Mouse (Mus musculus): Measurements from ENCODE around the gene Zfp74. TPM values are rescaled to one million over a fixed set of nuclear protein-coding genes. Genes with fewer than 3 reads are reported as not detected.
"Not testable (repeated sequence)": the region's sequence is repeated elsewhere in the genome, so short reads cannot be mapped to it uniquely, and the experiment has no call there.

Zfp74 gene
- polyA plus RNA-seq, 1 experiment from 2014 or later, result 8.9 TPM

DNA sequence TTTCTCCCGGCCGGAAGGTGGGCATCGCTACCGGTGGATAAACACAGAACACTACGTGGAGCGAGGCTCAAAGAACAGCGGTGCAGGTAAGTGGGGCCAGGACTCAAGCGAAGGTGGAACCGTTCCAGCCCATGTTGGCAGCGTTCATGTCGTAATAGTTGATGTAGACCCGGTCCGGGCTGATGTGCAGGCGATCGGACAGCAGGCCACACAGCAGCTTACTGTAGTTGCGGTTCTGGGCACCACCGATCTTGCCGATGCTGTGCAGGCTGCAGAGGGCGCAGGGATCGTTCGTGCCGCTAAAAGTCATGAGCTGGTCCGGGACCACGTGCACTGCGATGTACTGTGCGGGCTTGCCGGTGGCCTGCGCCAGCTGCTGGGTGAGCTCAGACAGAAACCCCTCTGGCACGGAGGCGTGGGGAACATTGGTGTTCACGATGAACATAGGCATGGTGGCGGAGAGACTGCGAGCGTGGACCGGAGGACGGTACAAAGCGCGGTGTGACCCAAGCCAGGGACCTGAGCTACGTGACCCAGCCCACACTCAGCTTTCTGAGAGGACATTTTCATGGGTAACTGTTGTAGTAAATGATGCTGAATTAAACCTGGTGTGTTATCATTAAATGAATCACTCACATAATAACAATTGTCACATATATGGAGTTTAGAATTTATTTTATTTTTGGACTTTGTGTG is 11.4 kb upstream of the Zfp74 start:
- not testable (repeated sequence) for H3K4me3 ChIP-seq (ENCODE audit: low read depth, low read length); H3K9me3 ChIP-seq (ENCODE audit: control insufficient read depth, low read length); H3K4me1 ChIP-seq (ENCODE audit: control insufficient read depth, insufficient read depth, low read length); H3K27me3 ChIP-seq (replicated peaks; ENCODE audit: control insufficient read depth, insufficient read depth, low read length); H3K9ac ChIP-seq (ENCODE audit: low read depth, low read length); H3K4me2 ChIP-seq (ENCODE audit: low read depth, low read length); H3K36me3 ChIP-seq (ENCODE audit: control insufficient read depth, insufficient read depth, low read length); DNase-seq (ENCODE audit: low spot score); H3K27ac ChIP-seq (replicated peaks; ENCODE audit: low read depth, low read length); ATAC-seq (ENCODE audit: low read depth)
- 51% methylated on average over 31 of the region's 39 CpGs for WGBS

DNA sequence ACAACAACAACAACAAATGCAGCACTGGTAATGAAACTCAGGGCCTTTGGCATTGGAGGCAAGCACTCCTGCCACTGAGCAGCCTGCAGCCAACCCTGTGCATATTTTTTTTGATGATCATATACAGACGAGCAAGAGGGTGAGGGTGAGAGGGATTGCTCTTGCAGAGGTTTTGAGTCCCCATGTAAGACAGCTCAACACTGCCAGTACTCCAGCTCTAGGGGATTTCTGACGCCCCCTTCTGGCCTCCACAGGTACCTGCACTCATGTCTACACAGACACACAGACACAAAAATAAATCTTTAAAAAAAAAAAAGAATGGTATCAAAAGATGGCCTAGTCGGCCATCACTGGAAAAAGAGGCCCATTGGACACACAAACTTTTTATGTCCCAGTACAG is 5.1 kb upstream of the Zfp74 start:
- H3K27me3 ChIP-seq (replicated peaks; ENCODE audit: control insufficient read depth, insufficient read depth, low read length), result no peaks in the 10 kb centered on the region
- no peak overlapping the region for H3K4me3 ChIP-seq (ENCODE audit: low read depth, low read length)
- ATAC-seq (ENCODE audit: low read depth) (no peak), DNase-seq (ENCODE audit: low spot score) (no peak)
- no peaks in the 10 kb centered on the region for H3K4me1 ChIP-seq (ENCODE audit: control insufficient read depth, insufficient read depth, low read length)
- no peaks in the 10 kb centered on the region for H3K36me3 ChIP-seq (ENCODE audit: control insufficient read depth, insufficient read depth, low read length)
- 61% methylated on average over 3 of the region's 3 CpGs for whole genome bisulfite sequencing
- no peak overlapping the region for H3K27ac ChIP-seq (replicated peaks; ENCODE audit: low read depth, low read length)
- H3K4me2 ChIP-seq (ENCODE audit: low read depth, low read length), result no peak overlapping the region
- H3K9me3 ChIP-seq (ENCODE audit: control insufficient read depth, low read length), result no peaks in the 10 kb centered on the region
- no peak overlapping the region for H3K9ac ChIP-seq (ENCODE audit: low read depth, low read length)

DNA sequence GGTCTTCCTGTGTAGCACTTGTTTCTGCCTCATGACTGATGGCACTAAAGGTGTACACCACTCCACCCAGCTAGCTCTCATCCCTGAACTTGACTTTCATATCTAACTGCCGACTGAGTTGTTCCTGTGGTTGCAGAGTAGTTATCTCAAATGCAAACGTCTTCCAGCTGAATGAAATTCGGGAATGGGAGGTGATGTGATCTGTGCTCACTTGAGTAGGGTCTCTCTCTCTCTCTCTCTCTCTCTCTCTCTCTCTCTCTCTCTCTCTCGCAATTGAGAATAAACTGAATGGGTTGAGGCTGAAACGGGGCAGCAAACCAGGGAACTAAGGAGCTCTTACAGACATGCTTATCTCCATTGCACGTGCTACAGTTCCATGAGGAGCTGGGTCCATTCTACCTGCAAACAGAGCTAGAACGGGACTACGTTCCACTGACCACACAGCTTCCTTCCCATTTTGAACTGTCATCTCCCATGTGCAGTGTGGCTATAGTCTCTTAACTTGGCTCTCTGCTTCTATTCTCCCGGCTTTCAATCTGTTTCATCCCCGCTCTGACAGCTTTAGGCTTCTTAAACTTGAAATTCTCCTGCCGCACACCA is 4.3 kb upstream of the Zfp74 start:
- Histone ChIP-seq H3K27ac (replicated peaks; ENCODE audit: low read depth, low read length) (no peak overlapping the region), H3K36me3 (ENCODE audit: control insufficient read depth, insufficient read depth, low read length) (no peaks in the 10 kb centered on the region), H3K4me2 (ENCODE audit: low read depth, low read length) (no peak overlapping the region), H3K9me3 (ENCODE audit: control insufficient read depth, low read length) (no peaks in the 10 kb centered on the region), H3K9ac (ENCODE audit: low read depth, low read length) (no peak overlapping the region), H3K27me3 (replicated peaks; ENCODE audit: control insufficient read depth, insufficient read depth, low read length) (no peaks in the 10 kb centered on the region), H3K4me3 (ENCODE audit: low read depth, low read length) (no peak overlapping the region), H3K4me1 (ENCODE audit: control insufficient read depth, insufficient read depth, low read length) (0 out of 2 replicates have a peak, but pooled peaks cover 2% of the 10 kb centered on the region)
- 83% methylated on average over 11 of the region's 11 CpGs for WGBS
- DNase-seq (ENCODE audit: low spot score) (no peak), ATAC-seq (ENCODE audit: low read depth) (no peak)

DNA sequence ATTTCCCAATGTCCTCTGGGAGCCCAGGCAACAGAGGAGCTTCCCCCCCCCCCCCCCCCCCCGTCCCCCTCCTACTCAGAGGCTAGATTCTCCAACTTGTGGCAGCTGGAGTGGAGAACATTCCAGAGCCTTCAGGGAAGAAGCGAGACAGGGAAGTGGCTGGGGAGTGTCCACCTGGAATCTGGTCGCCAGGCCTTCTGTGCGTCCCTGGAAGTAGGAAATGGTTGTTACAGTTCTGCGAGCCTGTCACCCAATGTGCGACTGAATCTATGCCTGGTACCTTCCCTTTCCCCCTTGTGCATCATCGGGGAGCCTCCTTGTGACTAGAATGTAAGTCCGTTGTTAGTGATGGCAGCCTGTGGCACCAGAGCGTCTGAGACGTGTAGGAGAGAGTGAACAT is 2.4 kb upstream of the Zfp74 start:
- Histone ChIP-seq H3K4me3 (ENCODE audit: low read depth, low read length) (no peak overlapping the region), H3K9ac (ENCODE audit: low read depth, low read length) (no peak overlapping the region), H3K36me3 (ENCODE audit: control insufficient read depth, insufficient read depth, low read length) (peaks cover 1% of the 10 kb centered on the region; the same call in 1 of the 2 replicates), H3K27me3 (replicated peaks; ENCODE audit: control insufficient read depth, insufficient read depth, low read length) (no peaks in the 10 kb centered on the region), H3K4me1 (ENCODE audit: control insufficient read depth, insufficient read depth, low read length) (0 out of 2 replicates have a peak, but pooled peaks cover 3% of the 10 kb centered on the region), H3K27ac (replicated peaks; ENCODE audit: low read depth, low read length) (no peak overlapping the region), H3K4me2 (ENCODE audit: low read depth, low read length) (no peak overlapping the region), H3K9me3 (ENCODE audit: control insufficient read depth, low read length) (no peaks in the 10 kb centered on the region)
- peak; percentile 6 for DNase-seq (ENCODE audit: low spot score)
- ATAC-seq (ENCODE audit: low read depth), result no peak
- 49% methylated on average over 9 of the region's 10 CpGs for WGBS

DNA sequence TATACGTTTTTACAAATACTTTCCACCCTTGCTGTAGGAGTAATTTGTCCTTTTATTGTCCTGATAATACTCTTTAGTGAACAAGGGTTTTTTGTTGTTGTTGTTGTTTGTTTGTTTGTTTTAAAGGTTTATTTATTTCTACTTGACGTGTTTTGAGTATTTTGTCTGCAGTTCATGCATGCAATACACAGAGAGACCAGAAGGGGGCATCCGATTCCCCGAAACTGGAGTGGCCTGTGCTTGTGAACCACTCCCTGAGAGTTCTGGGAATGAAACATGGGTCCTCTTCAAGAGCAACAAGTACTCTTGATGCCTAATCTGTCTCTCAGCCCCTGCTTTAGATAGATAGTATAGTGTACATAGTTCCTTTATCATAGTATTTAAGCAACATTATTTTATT is 842 bp upstream of the Zfp74 start:
- peak; percentile 42 for DNase-seq (ENCODE audit: low spot score)
- Histone ChIP-seq H3K4me3 (ENCODE audit: low read depth, low read length) (peak overlapping the region; percentile 73; the same call in 1 of the 2 replicates), H3K4me1 (ENCODE audit: control insufficient read depth, insufficient read depth, low read length) (0 out of 2 replicates have a peak, but pooled peaks cover 3% of the 10 kb centered on the region), H3K36me3 (ENCODE audit: control insufficient read depth, insufficient read depth, low read length) (peaks cover 16% of the 10 kb centered on the region), H3K4me2 (ENCODE audit: low read depth, low read length) (peak overlapping the region; percentile 55), H3K9me3 (ENCODE audit: control insufficient read depth, low read length) (no peaks in the 10 kb centered on the region), H3K27me3 (replicated peaks; ENCODE audit: control insufficient read depth, insufficient read depth, low read length) (no peaks in the 10 kb centered on the region), H3K27ac (replicated peaks; ENCODE audit: low read depth, low read length) (no peak overlapping the region), H3K9ac (ENCODE audit: low read depth, low read length) (no peak overlapping the region)
- WGBS, result 23% methylated on average over 4 of the region's 4 CpGs
- no peak for ATAC-seq (ENCODE audit: low read depth)

DNA sequence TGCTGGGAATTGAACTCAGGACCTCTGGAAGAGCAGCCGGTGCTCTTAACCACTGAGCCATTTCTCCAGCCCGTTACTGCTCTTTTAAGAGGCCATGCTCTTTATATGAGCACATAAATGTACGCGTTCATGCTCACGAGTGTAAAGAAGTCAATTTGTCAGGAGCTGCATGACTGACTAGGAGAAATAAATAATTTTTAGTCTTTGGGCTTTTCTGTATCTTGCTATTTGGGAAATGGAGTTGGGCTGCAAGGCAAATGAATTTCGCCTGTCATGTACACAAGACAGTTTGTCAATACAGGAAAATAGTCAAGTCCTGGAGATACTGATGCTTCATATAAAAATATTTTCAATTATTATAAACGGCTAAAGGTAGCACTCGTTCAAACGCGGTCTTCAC is 803 bp downstream of the Zfp74 start:
- WGBS, result 44% methylated on average over 10 of the region's 10 CpGs

DNA sequence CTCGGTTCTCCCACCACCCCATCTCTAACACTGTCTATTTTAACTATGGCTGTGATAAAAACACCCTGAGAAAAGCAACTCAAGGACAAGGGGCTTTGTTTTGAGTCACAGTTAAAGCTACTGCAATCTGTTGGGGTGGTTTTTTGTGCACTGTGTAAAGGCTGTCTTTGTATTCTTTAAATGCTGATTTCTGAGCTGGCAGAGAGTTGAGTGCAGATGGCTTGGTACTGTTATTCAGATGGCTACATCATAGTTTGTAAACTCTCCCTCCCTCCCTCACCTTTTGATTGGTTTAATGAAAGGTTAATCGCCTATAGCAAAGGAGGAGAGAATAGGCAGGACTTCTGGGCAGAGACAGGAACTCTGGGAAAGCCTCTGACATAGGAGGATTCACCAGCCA is 9.7 kb downstream of the Zfp74 start:
- no peak for ATAC-seq (ENCODE audit: low read depth)
- H3K27me3 ChIP-seq (replicated peaks; ENCODE audit: control insufficient read depth, insufficient read depth, low read length), result no peaks in the 10 kb centered on the region
- no peak overlapping the region for H3K4me2 ChIP-seq (ENCODE audit: low read depth, low read length)
- H3K4me1 ChIP-seq (ENCODE audit: control insufficient read depth, insufficient read depth, low read length), result no peaks in the 10 kb centered on the region
- no peak overlapping the region for H3K4me3 ChIP-seq (ENCODE audit: low read depth, low read length)
- peaks cover 50% of the 10 kb centered on the region for H3K36me3 ChIP-seq (ENCODE audit: control insufficient read depth, insufficient read depth, low read length)
- no peak for DNase-seq (ENCODE audit: low spot score)
- no peak overlapping the region for H3K9ac ChIP-seq (ENCODE audit: low read depth, low read length)
- 77% methylated on average over 2 of the region's 2 CpGs for WGBS
- no peak overlapping the region for H3K27ac ChIP-seq (replicated peaks; ENCODE audit: low read depth, low read length)
- H3K9me3 ChIP-seq (ENCODE audit: control insufficient read depth, low read length), result no peaks in the 10 kb centered on the region

More for the DNA sequence above, 803 bp downstream of the Zfp74 start:
- H3K36me3 ChIP-seq (ENCODE audit: control insufficient read depth, insufficient read depth, low read length), result peaks cover 28% of the 10 kb centered on the region
- peak overlapping the region; percentile 55 for H3K4me2 ChIP-seq (ENCODE audit: low read depth, low read length)
- peak overlapping the region; percentile 96 for H3K27ac ChIP-seq (replicated peaks; ENCODE audit: low read depth, low read length)
- H3K9ac ChIP-seq (ENCODE audit: low read depth, low read length), result peak overlapping the region; percentile 95
- no peaks in the 10 kb centered on the region for H3K27me3 ChIP-seq (replicated peaks; ENCODE audit: control insufficient read depth, insufficient read depth, low read length)
- no peaks in the 10 kb centered on the region for H3K9me3 ChIP-seq (ENCODE audit: control insufficient read depth, low read length)
- ATAC-seq (ENCODE audit: low read depth) (no peak), DNase-seq (ENCODE audit: low spot score) (peak; percentile 1)
- H3K4me1 ChIP-seq (ENCODE audit: control insufficient read depth, insufficient read depth, low read length), result 0 out of 2 replicates have a peak, but pooled peaks cover 3% of the 10 kb centered on the region
- H3K4me3 ChIP-seq (ENCODE audit: low read depth, low read length), result peak overlapping the region; percentile 73

DNA sequence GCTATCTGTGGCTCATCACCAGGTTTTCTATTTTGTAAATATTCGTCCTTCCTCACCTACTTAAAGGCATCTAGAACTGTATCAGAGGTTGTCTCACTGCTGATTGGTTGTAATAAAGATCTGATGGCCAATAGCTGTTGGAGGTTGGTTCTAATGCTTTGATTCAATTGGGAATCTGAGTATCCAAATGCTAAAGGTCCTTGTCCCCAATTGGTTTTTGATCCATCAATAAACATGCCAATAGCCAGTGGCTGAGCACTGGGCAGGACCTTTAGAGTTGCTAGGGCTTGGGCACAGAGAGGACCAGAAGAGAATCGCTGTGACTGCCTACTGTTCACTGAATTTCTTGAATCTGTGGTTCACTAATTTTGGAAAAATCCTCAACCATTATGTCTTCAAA is 10.2 kb downstream of the Zfp74 start:
- Histone ChIP-seq H3K27me3 (replicated peaks; ENCODE audit: control insufficient read depth, insufficient read depth, low read length) (no peaks in the 10 kb centered on the region), H3K4me3 (ENCODE audit: low read depth, low read length) (no peak overlapping the region), H3K9me3 (ENCODE audit: control insufficient read depth, low read length) (no peaks in the 10 kb centered on the region), H3K4me2 (ENCODE audit: low read depth, low read length) (no peak overlapping the region), H3K4me1 (ENCODE audit: control insufficient read depth, insufficient read depth, low read length) (no peaks in the 10 kb centered on the region), H3K9ac (ENCODE audit: low read depth, low read length) (no peak overlapping the region), H3K27ac (replicated peaks; ENCODE audit: low read depth, low read length) (no peak overlapping the region), H3K36me3 (ENCODE audit: control insufficient read depth, insufficient read depth, low read length) (peaks cover 47% of the 10 kb centered on the region)
- no peak for DNase-seq (ENCODE audit: low spot score)
- no peak for ATAC-seq (ENCODE audit: low read depth)
- WGBS, result 75% methylated on average over 2 of the region's 2 CpGs

DNA sequence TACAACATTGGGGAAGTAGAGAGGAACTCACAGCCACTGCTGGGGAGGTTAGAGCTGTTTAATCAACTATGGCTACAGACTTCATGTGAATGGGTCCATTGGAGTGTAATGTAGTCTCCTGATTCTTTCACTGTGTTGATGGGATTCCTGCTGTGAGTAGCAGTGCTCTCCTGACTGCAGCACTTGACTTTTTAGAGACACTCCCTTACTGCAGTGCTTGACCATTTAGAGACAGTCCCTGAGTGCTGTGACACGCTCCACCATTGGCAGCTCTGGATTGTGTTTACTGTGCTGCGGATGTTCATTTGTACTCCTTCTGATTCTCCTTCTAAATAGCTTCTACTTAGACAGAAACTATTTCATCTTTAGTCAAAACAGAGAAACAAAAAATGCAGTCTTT is 11.1 kb downstream of the Zfp74 start:
- Histone ChIP-seq H3K36me3 (ENCODE audit: control insufficient read depth, insufficient read depth, low read length) (peaks cover 44% of the 10 kb centered on the region), H3K4me1 (ENCODE audit: control insufficient read depth, insufficient read depth, low read length) (no peaks in the 10 kb centered on the region), H3K27ac (replicated peaks; ENCODE audit: low read depth, low read length) (no peak overlapping the region), H3K9ac (ENCODE audit: low read depth, low read length) (no peak overlapping the region), H3K4me2 (ENCODE audit: low read depth, low read length) (no peak overlapping the region), H3K4me3 (ENCODE audit: low read depth, low read length) (no peak overlapping the region), H3K9me3 (ENCODE audit: control insufficient read depth, low read length) (no peaks in the 10 kb centered on the region), H3K27me3 (replicated peaks; ENCODE audit: control insufficient read depth, insufficient read depth, low read length) (no peaks in the 10 kb centered on the region)
- WGBS, result 52% methylated on average over 2 of the region's 2 CpGs
- ATAC-seq (ENCODE audit: low read depth) (no peak), DNase-seq (ENCODE audit: low spot score) (no peak)
